Mouse (Mus musculus): Measurements from ENCODE around the gene Gm20388. TPM values are rescaled to one million over a fixed set of nuclear protein-coding genes. Genes with fewer than 3 reads are reported as not detected.

Gene Gm20388
- polyA plus RNA-seq, 1 experiment = 49.7 TPM

DNA sequence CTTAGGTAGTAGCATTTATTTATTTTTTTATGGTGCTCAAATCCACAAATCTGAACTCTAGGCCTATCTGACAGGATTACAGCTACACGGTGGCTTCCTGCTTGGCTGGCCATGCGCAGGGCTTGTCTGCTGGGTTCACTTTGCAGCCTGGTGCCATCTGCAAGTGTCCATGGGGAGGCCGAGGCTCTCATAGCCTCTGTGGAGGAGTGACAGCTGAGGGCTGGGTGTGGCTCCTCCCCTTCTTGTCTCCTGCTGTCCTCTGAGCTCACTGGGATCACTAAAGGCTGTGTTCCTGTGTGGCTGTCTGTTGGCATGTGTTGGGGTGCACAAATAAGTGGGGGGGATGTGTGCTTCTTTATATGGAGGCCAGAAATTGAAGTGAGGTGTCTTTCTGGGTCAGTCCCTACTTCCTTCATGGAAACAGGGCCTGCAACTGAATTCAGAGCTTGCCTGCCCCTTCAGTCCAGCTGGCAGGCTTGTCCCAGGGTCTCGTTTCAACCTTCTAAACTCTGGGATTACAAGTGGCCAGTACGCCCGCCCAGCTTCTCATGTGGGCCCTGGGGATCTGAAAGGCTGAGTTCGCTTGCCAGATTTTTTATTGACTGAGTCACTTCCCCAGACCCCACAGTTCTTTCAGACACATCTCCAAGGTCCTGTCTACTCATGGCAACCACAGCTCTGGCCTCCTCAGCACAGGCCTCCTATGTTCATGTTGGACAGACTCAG is 304.9 kb downstream of the Gm20388 start:
- H3K27me3 ChIP-seq (replicated peaks; ENCODE audit: control insufficient read depth, insufficient read depth, low read length) = no peaks in the 10 kb centered on the region
- no peak for DNase-seq
- TF ChIP-seq CTCF (conservative IDR thresholded peaks at IDR 0.05; ENCODE audit: insufficient read depth, insufficient read length, low read depth, low read length) = no peak
- no peak for TF ChIP-seq POLR2A (IDR thresholded peaks at IDR 0.05; ENCODE audit: low read depth, low read length)
- no peak overlapping the region for H3K4me3 ChIP-seq (ENCODE audit: insufficient read depth, low read depth, low read length)
- no peaks in the 10 kb centered on the region for H3K36me3 ChIP-seq (ENCODE audit: control insufficient read depth, insufficient read depth, low read length)
- no peak overlapping the region for H3K27ac ChIP-seq (ENCODE audit: insufficient read depth, low read depth, low read length)
- no peaks in the 10 kb centered on the region for H3K4me1 ChIP-seq (ENCODE audit: control insufficient read depth, insufficient read depth, low read length)
- 64% methylated on average over 7 of the region's 7 CpGs for WGBS

DNA sequence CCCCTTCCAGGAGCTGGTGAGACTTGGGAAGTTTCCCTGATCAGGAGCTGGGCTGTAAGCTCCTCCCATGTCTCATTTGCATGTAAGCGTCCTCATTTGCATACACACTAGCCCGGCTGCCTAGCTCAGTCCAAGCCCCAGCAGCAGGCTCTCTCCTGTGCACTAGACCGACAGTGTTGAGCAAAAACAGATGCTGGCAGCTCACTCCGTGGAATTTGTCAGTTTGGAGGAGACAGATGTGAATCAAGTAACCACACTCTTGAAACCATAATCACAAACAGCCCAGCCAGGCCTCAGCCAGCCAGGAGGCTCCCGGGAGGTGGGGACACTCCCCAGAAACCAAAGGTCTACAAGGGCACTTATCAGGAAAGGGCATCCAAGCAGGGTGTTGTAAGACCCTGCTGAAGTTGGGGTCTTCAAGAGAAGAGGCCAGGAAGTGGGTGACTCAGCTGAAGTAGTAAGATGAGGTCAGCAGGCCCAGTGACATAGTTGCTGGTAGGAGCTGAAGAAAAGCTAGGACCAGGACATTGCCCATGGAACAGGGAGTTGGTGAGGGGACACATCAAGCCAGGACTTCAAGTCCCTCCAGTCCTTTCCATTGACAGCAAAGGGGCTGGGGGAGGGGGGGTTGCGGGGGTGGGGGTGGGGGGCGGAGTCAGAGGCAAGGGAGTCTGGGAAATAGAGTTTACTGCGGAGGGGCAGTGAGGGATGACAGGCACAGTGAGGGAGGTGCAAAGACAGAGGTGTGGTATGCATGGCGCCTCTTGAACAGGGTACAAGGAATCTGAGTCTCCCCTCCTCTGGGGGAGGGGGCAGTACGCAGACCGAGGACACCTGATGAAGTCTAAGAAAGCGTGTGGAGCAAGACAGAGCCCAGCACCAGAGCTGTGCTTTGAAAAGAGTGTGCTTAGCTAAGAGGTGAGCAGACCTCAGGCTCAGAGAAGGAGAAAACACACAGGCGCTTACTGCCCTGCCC is 306.5 kb downstream of the Gm20388 start:
- no peaks in the 10 kb centered on the region for H3K27me3 ChIP-seq (replicated peaks; ENCODE audit: control insufficient read depth, insufficient read depth, low read length)
- no peaks in the 10 kb centered on the region for H3K4me1 ChIP-seq (ENCODE audit: control insufficient read depth, insufficient read depth, low read length)
- H3K27ac ChIP-seq (ENCODE audit: insufficient read depth, low read depth, low read length) = no peak overlapping the region
- H3K36me3 ChIP-seq (ENCODE audit: control insufficient read depth, insufficient read depth, low read length) = no peaks in the 10 kb centered on the region
- TF ChIP-seq POLR2A (IDR thresholded peaks at IDR 0.05; ENCODE audit: low read depth, low read length) (no peak), CTCF (conservative IDR thresholded peaks at IDR 0.05; ENCODE audit: insufficient read depth, insufficient read length, low read depth, low read length) (no peak)
- H3K4me3 ChIP-seq (ENCODE audit: insufficient read depth, low read depth, low read length) = no peak overlapping the region
- peak; percentile 51 for DNase-seq
- 28% methylated on average over 13 of the region's 13 CpGs for WGBS

DNA sequence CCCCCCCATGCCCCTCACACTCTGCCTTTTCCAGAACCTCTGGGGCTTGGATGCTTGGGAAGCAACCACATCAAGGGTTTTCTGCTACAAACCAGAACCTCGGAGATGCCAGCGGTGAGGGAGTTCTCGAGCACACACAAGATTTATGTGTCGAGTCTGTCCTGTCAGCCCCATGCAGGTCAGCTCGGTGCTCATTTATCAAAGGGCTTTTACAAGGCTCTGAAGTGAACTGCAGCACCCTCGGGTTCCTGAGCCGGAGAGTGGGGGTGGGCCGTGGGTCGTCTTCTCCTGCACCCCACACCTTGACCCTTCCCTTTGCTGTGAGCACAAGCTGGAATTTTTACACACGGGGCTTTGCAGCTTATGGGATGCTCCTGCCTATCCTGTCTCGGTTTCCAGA is 311.9 kb downstream of the Gm20388 start:
- H3K4me1 ChIP-seq (ENCODE audit: control insufficient read depth, insufficient read depth, low read length) = no peaks in the 10 kb centered on the region
- WGBS = 40% methylated on average over 11 of the region's 11 CpGs
- no peak for TF ChIP-seq CTCF (conservative IDR thresholded peaks at IDR 0.05; ENCODE audit: insufficient read depth, insufficient read length, low read depth, low read length)
- TF ChIP-seq POLR2A (IDR thresholded peaks at IDR 0.05; ENCODE audit: low read depth, low read length) = no peak
- H3K27me3 ChIP-seq (replicated peaks; ENCODE audit: control insufficient read depth, insufficient read depth, low read length) = no peaks in the 10 kb centered on the region
- H3K4me3 ChIP-seq (ENCODE audit: insufficient read depth, low read depth, low read length) = no peak overlapping the region
- H3K36me3 ChIP-seq (ENCODE audit: control insufficient read depth, insufficient read depth, low read length) = no peaks in the 10 kb centered on the region
- no peak overlapping the region for H3K27ac ChIP-seq (ENCODE audit: insufficient read depth, low read depth, low read length)
- DNase-seq = no peak

DNA sequence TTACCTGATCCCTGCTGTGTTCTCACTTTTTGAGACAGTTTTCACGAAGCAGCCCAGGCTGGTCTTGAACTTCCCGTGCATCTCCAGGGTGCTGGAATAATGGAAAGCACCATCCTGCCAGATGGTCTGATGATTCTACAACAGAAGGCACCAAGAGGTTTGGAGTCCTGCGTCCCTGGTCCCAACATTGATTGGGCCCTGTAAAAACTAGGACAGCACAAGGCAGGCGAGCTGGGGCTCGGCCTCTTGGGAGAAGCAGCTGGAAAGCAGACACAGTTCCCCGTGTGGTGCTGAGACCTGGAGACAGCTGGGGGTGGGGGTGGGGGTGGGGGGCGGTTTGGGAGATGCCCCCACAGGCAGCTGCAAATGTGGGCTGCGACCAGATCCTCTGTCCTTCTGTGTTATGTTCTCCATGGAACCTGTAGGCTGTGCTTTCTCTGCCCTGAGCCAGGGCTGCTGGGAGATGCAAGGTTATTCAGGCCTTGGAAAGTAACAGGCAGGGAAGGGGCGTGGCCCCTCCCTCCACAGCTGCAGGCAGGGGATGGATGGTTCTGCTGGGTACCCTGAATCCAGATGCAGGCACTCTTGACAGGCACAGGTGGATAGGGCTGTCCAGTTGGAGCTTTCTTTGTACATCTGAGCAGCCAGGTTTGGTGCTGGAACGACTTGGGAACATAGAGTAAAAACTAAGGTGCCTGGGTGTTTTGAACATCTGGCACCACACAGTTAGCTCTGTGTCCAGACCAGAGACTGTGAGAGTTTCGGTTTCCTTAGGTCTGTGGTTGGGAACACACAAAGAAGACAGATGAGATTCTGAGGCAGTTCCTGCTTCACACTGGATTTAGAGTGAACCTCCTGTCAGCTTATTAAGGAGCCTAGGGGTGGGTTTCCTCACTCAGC is 314.1 kb downstream of the Gm20388 start:
- TF ChIP-seq POLR2A (IDR thresholded peaks at IDR 0.05; ENCODE audit: low read depth, low read length) (no peak), CTCF (conservative IDR thresholded peaks at IDR 0.05; ENCODE audit: insufficient read depth, insufficient read length, low read depth, low read length) (no peak)
- Histone ChIP-seq H3K27ac (ENCODE audit: insufficient read depth, low read depth, low read length) (no peak overlapping the region), H3K27me3 (replicated peaks; ENCODE audit: control insufficient read depth, insufficient read depth, low read length) (peaks cover 3% of the 10 kb centered on the region), H3K36me3 (ENCODE audit: control insufficient read depth, insufficient read depth, low read length) (no peaks in the 10 kb centered on the region), H3K4me1 (ENCODE audit: control insufficient read depth, insufficient read depth, low read length) (no peaks in the 10 kb centered on the region), H3K4me3 (ENCODE audit: insufficient read depth, low read depth, low read length) (no peak overlapping the region)
- 66% methylated on average over 11 of the region's 11 CpGs for WGBS
- no peak for DNase-seq

DNA sequence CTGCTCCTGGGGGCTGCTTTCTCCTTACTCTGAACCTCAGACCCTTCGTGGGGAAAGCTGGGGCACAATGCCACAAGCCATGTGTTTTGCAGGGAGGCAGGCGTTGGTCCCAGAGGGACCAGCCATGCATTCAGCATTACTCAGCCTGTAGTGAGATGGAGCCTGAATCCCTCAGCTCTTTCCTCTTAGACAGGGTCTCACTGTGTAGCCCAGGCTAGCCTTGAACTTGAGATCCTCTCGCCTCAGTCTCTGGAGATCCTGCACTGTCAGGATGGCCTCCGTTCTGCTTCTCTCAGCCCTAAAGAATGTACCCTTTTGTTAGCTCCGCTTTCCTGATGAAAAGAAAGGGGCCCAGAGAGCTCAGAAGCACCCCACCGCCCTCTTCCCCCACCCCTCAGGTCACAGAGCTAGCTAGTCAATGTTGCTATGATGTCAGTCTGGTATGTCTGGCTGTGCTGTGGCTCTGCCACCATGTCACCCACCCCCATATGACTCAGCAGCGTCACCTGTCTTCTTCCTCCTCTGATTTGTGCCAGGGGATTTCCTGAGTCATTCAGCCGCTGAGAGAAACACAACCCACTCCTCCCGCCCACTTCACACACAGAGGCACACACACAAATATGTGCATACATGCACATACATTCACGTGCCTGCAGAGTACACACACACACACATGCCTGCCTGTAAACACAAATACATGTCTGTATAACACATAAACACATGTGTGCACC is 314.9 kb downstream of the Gm20388 start:
- Histone ChIP-seq H3K36me3 (ENCODE audit: control insufficient read depth, insufficient read depth, low read length) (no peaks in the 10 kb centered on the region), H3K27ac (ENCODE audit: insufficient read depth, low read depth, low read length) (no peak overlapping the region), H3K27me3 (replicated peaks; ENCODE audit: control insufficient read depth, insufficient read depth, low read length) (peaks cover 3% of the 10 kb centered on the region), H3K4me1 (ENCODE audit: control insufficient read depth, insufficient read depth, low read length) (no peaks in the 10 kb centered on the region), H3K4me3 (ENCODE audit: insufficient read depth, low read depth, low read length) (no peak overlapping the region)
- no peak for DNase-seq
- 60% methylated on average over 10 of the region's 10 CpGs for WGBS
- no peak for TF ChIP-seq CTCF (conservative IDR thresholded peaks at IDR 0.05; ENCODE audit: insufficient read depth, insufficient read length, low read depth, low read length)
- TF ChIP-seq POLR2A (IDR thresholded peaks at IDR 0.05; ENCODE audit: low read depth, low read length) = no peak

Measured in kidney, adult 2 months (tissue).